Mouse (Mus musculus) liver, postnatal 0 days (tissue): ENCODE results near the gene Ppm1d.

ENCODE experiments used
- CTCF ChIP-seq: sonication (generic); IDR thresholded peaks from 2 replicates; pipeline ENCODE4 v1.5.1; 2016; ENCODE audit warnings: antibody characterized with exemption, low read depth
- EP300 ChIP-seq: IDR thresholded peaks from 2 replicates; pipeline ENCODE4 v1.6.1; 2016; ENCODE audit warnings: antibody characterized with exemption, low read depth, mild to moderate bottlenecking

GRCm38 (mm10) chr11:85334778-85335177 is 23.7 kb downstream of the Ppm1d start:
- TF ChIP-seq EP300 (no peak), CTCF (peak; percentile 79)
